ENCODE assay signal across 8 mouse cellular contexts in the genomic region with DNA sequence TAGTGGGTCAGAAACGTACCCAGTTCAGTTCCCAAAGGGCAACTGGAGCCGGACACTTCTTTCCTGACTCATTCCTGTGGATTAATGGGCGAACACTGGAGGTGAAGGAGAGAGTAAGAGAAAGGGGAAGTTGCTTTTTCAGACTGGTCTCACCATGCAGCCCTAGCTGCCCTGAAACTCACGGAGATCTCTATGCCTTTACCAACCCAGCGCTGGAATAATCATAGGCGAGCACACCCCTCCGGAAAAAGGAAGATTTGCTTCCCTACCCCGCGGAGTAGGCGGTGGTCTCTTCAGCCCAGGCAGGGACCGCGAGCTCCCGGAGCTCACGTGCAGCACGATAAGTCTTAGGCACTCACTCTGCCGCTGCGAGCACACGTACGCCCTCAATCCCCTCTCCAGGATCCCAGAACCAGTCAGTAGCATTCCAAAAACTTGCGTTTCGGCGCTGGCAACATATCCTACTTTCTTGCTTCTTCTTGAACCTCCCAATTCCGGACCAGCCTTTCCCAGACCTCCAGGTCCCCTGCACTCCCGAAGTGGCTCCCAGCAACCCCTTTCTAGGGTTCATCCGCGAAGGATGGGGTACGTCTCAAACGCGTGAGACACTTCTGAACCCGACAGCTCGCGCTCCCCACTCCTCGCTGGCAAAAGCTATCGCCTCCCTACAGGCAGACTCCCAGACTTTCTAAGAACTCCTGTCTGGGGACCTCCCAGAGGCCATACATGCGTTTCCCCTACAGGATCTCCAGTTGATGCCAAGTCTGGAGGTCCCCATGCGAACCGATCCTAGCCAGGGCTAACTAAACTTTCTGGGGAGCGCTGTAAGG. TPM values are rescaled to one million over a fixed set of nuclear protein-coding genes. Genes with fewer than 3 reads are reported as not detected.
DNase-seq lines count a peak whose midpoint lies in the region; ATAC-seq and TF ChIP-seq lines count a peak whose summit lies in the region.

No protein-coding gene starts in this region.

- H3K4me2 ChIP-seq in liver, embryonic 12.5 days, result peak overlapping the region; percentile 77
- peak overlapping the region; percentile 70 for H3K4me2 ChIP-seq in neural tube, embryonic 13.5 days

- H3K9me3 ChIP-seq in liver, embryonic 12.5 days (replicated peaks), result no peaks in the 10 kb centered on the region
- no peaks in the 10 kb centered on the region for H3K9me3 ChIP-seq in neural tube, embryonic 13.5 days

- H3K4me3 ChIP-seq in cortical plate, adult 2 months (ENCODE audit: insufficient read depth, low read length), result peak overlapping the region; percentile 45
- peak overlapping the region; percentile 58 for H3K4me3 ChIP-seq in liver, embryonic 12.5 days
- peak overlapping the region; percentile 52 for H3K4me3 ChIP-seq in neural tube, embryonic 13.5 days

- peak overlapping the region; percentile 46 for H3K9ac ChIP-seq in liver, embryonic 12.5 days
- H3K9ac ChIP-seq in neural tube, embryonic 13.5 days, result peak overlapping the region; percentile 64

- under 1% methylated on average over 38 of the region's 38 CpGs for WGBS in liver, embryonic 12.5 days (ENCODE audit: insufficient replicate concordance)
- under 1% methylated on average over 38 of the region's 38 CpGs for WGBS in neural tube, embryonic 13.5 days

- H3K4me1 ChIP-seq in cortical plate, adult 2 months (ENCODE audit: control insufficient read depth, insufficient read depth, low read length), result peaks cover 3% of the 10 kb centered on the region; the same call in 1 of the 2 replicates
- H3K4me1 ChIP-seq in liver, embryonic 12.5 days, result peaks cover 22% of the 10 kb centered on the region
- H3K4me1 ChIP-seq in neural tube, embryonic 13.5 days (replicated peaks), result peaks cover 28% of the 10 kb centered on the region

- DNase-seq in ovary, postnatal 14 days (ENCODE audit: low spot score), result peak; percentile 6
- no peak for DNase-seq in ovary, adult 18-20 months (ENCODE audit: low spot score)
- peak; percentile 20 to 21 for DNase-seq in heart, postnatal 36 days
- DNase-seq in layer of hippocampus, adult 8-10 months (ENCODE audit: low spot score in 2 of 2), result no peak
- DNase-seq in frontal cortex, postnatal 25 days (ENCODE audit: low spot score in 2 of 2), result no peak

- TF ChIP-seq CTCF in cortical plate, adult 2 months (IDR thresholded peaks at IDR 0.05; ENCODE audit: extremely low read depth, insufficient read depth, low read length), result no peak

- no peak overlapping the region for H3K27ac ChIP-seq in cortical plate, adult 2 months (ENCODE audit: insufficient read depth, low read length)
- no peak overlapping the region for H3K27ac ChIP-seq in liver, embryonic 12.5 days
- no peak overlapping the region for H3K27ac ChIP-seq in neural tube, embryonic 13.5 days (replicated peaks)

- ATAC-seq in liver, embryonic 12.5 days, result peak; percentile 45
- 0 out of 2 replicates have a peak, but pooled peaks have one; percentile 11 for ATAC-seq in neural tube, embryonic 13.5 days (ENCODE audit: low read depth)

- no peak for TF ChIP-seq POLR2A in cortical plate, adult 2 months (IDR thresholded peaks at IDR 0.05; ENCODE audit: extremely low read depth, insufficient read depth, low read length)

- peaks cover 37% of the 10 kb centered on the region for H3K27me3 ChIP-seq in liver, embryonic 12.5 days (replicated peaks)
- H3K27me3 ChIP-seq in neural tube, embryonic 13.5 days, result peaks cover 23% of the 10 kb centered on the region

- H3K36me3 ChIP-seq in liver, embryonic 12.5 days, result no peaks in the 10 kb centered on the region
- no peaks in the 10 kb centered on the region for H3K36me3 ChIP-seq in neural tube, embryonic 13.5 days

- intact Hi-C loops in heart, postnatal 36 days (cut with DNase I), result loop anchor here (2.0 kb wide), 1 partner anchor 19 kb away; no protein-coding TSS in a partner anchor

RNA-seq across cellular contexts. Expression of a gene that starts 22.6 kb away (rescaled TPM):
- polyA plus RNA-seq in cortical plate, adult 2 months (2012; rRNA removed), result 3.0 and 3.2 TPM in 2 replicates
- total RNA-seq in heart, postnatal 36 days (2021), result 1 to 10 TPM; 6.2 to 8.7 TPM
- 3.6 and 4.6 TPM in 2 replicates for polyA plus RNA-seq in liver, embryonic 12.5 days (2016; fragmentation: Nextera tagmentation; extraction: Ambion mirVana)
- polyA plus RNA-seq in neural tube, embryonic 13.5 days (2015; fragmentation: Nextera tagmentation; extraction: Ambion mirVana), result 30.4 and 39.0 TPM in 2 replicates
- 10 to 100 TPM; 12.0 to 15.1 (median 13.7) TPM for total RNA-seq in layer of hippocampus, adult 8-10 months (2022)

RNA-seq across cellular contexts. Expression of a gene that starts 34.2 kb away (rescaled TPM):
- 35.3 and 36.5 TPM in 2 replicates for polyA plus RNA-seq in cortical plate, adult 2 months (2012; rRNA removed)
- total RNA-seq in heart, postnatal 36 days (2021), result 10 to 100 TPM; 22.6 to 26.9 TPM
- polyA plus RNA-seq in liver, embryonic 12.5 days (2016; fragmentation: Nextera tagmentation; extraction: Ambion mirVana), result 11.9 and 12.4 TPM in 2 replicates
- polyA plus RNA-seq in neural tube, embryonic 13.5 days (2015; fragmentation: Nextera tagmentation; extraction: Ambion mirVana), result 15.4 and 15.7 TPM in 2 replicates
- 10 to 100 TPM; 36.4 to 40.7 (median 38.9) TPM for total RNA-seq in layer of hippocampus, adult 8-10 months (2022)

Comparison
In these comparisons a context has a peak if more than half of its experiments do, and no peak if none do; other contexts are left out.
1. DNase-seq: peak in ovary, postnatal 14 days (single experiment) and heart, postnatal 36 days (2 of 2); none in ovary, adult 18-20 months (single experiment), layer of hippocampus, adult 8-10 months (0 of 2) and frontal cortex, postnatal 25 days (0 of 2).
2. Peak in every context shown above with its lines, with median percentiles within 50 percentile points of each other: H3K4me3 ChIP-seq.